Mouse (Mus musculus): Measurements from ENCODE around the gene Taar8c. TPM values are rescaled to one million over a fixed set of nuclear protein-coding genes. Genes with fewer than 3 reads are reported as not detected.
"Not testable (repeated sequence)": the region's sequence is repeated elsewhere in the genome, so short reads cannot be mapped to it uniquely, and the experiment has no call there.

Gene Taar8c
- total RNA-seq (2021), result not detected
- long read RNA-seq, experiment 1, result 0 reads
- long read RNA-seq, experiment 2, result 0 reads

- not testable (repeated sequence) for DNase-seq
These were observed at the start of gene Taar8c for GRCm38 (mm10) chr10:24101812-24102211. Gene Taar8c (minus strand): TSS chr10:24101912.

- no peak for DNase-seq
These were observed 48.4 kb upstream of the Taar8c start for GRCm38 (mm10) chr10:24150086-24150485.

GRCm38 (mm10) chr10:24149135-24149781, 47.5 kb upstream of the Taar8c start, which contains the start of gene Stx7:
Gene Stx7 (plus strand): TSS chr10:24149302.
- DNase-seq, result peak; percentile 93

DNA sequence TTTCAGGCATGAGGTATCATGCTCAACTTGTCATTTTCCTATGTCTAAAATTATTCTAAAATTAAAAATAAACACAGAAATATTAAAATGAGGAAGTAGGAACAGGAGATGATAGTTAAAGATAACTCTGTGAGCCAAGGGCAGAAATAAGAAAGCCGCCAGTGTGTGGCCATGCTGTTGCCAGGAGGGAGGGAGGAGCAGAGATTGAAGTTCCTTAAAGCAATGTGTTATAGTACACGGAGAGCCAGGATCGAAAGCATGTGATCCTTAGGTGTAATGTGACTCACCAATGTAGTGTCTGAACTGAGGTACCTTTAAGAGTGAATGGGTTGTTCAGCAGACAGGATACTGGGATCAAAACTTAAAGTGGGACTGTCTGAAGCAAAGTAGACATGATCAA, 41.0 kb upstream of the Taar8c start:
- no peak for DNase-seq

DNA sequence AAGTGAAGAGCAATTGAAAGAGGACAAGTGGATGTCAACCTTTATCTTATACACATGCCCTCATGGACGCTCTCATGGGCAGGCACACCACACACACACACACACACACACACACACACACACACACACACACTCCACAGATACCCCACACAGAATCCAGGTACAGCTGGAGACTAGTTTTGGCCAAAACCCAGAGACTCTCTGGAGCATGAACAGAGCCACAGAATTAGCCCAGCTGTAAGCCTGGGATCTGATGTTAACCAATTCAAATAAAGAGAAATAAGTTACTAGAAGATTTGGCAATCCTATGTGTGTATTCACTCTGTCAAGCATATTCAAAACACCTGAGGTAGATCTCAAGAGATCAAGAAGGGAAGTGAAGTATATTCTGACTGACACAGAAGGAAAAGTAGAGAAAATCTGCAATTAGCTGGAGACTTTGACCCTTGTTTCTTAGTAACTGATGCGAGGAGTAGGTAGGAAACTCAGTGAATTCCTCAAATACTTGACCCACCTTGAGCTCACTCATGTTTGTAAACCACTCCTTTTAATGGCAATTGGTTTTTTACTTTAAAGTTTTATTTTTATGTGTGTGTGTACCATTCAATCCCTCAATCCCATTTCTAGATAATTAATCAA, 37.0 kb upstream of the Taar8c start:
- DNase-seq, result no peak

DNA sequence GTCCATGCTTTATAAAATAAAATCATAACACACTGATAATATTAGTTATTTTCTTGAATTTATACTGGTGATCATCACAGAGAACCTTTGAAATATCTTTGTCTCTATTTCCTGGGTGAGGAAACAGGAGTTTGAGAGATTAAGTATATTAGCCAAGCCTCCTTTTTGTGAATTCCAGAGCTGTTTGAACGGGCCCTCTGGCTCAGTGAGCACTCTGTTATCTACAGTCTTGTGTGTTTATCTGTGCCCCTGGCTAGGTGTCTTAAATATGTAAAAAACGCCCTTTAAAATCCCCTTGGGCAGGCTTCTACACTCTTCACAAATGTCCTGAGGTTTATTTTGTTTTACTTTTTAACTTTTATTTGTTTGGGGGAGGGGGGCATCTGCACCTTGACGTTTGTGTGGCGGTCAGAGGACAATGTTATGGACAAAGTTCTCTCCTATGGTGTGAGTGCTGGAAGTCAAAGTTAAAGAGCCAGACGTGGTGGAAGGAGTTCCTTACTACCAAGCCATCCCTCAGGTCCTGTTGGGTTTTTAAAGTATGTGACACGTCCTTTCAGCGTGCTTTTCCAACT, 32.4 kb upstream of the Taar8c start:
- no peak for DNase-seq

GRCm38 (mm10) chr10:24133132-24133531, 31.4 kb upstream of the Taar8c start:
- DNase-seq, result no peak

GRCm38 (mm10) chr10:24132273-24132672, 30.6 kb upstream of the Taar8c start:
- no peak for DNase-seq

- DNase-seq, result no peak
These were observed 29.9 kb upstream of the Taar8c start for GRCm38 (mm10) chr10:24131451-24132262.

DNA sequence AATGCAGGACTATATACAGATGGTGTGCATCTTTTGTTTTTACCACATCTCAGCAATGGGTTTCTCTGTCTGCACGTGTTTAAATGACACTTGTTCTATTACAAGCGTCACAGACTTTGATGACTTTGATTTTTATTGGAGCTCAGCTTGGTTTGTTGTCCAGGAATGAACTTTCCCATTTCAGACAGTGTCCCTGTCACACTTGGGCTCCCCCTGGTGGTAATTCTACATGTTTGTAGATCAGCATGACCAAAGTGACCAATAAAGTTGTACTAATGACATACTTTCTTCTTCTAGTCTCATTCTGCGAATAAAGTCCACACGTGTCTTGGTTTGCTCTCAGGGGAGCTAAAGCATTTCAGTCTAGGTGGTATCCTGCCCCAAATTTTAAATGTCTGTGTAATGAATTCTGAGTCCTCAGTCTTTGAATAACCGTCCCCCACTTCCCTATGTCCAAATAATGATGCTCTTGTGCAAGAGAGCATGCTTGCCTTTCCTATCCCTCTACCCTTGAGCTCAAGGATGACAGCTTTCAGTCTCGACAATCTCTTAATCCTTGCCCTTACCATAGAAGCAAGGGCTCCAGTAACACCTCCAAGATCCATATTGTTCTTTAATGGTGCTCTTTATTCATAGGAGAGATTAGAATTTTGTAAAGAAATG, 9.5 kb upstream of the Taar8c start:
- no peak for DNase-seq

DNA sequence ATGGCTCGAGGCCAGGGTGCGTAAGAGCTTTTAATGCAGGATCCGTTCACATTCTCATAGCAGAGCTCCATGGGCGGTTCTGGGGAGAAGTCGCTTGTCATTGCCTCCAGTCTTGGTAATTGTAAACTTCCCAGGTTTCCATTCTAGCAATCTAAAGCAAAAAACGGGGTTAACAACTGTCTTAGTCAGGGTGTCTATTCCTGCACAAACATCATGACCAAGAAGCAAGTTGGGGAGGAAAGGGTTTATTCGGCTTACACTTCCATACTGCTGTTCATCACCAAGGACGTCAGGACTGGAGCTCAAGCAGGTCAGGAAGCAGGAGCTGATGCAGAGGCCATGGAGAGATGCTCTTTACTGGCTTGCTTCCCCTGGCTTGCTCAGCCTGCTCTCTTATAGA, 7.7 kb upstream of the Taar8c start, which contains the start of gene Taar9:
Gene Taar9, minus strand, starts transcription at position 101 of the 400 bp plus-strand sequence.
- not testable (repeated sequence) for DNase-seq

DNA sequence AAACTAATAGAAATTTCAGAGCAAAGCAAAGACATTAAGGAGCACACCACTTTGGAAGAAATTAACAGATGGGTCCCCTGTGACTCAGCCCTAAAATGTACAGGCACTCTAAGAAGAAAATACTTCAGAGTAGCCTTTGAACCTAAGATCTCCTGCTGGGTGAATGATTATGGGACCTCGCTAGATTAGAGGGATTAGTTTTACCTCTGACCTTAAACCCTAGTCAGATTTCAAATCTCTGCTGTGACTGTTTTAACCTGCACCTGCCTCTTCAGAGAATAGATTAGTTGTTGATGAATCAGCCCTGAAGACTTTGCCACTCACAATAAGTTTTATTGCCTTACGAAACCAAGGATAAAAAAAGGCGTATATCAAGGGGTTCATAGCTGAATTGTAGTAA, 6.5 kb upstream of the Taar8c start:
- no peak for DNase-seq

- DNase-seq, result no peak
These were observed 6.0 kb upstream of the Taar8c start for GRCm38 (mm10) chr10:24107747-24108146.

DNA sequence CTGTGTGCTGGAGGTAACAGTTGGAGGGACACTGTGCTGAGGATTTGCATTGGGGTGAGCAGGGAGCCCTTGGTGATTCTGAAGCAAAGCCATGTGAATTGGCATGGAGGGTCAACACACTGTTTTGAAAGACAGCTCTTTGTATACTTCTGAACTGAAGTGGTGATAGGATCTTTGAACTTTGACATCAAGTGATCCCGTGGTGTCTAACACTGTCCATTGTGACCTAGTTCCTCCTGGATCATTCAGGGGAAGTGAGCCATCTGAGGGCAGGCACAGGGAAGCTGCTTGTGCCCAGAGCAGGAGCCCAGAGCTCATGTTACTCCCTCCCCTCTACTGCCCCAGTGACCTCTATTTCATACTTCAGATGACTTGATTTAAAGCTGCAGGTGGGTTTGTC, 1.6 kb upstream of the Taar8c start:
- DNase-seq, result not testable (repeated sequence)

GRCm38 (mm10) chr10:24097010-24097409, 4.7 kb downstream of the Taar8c start:
- not testable (repeated sequence) for DNase-seq

DNA sequence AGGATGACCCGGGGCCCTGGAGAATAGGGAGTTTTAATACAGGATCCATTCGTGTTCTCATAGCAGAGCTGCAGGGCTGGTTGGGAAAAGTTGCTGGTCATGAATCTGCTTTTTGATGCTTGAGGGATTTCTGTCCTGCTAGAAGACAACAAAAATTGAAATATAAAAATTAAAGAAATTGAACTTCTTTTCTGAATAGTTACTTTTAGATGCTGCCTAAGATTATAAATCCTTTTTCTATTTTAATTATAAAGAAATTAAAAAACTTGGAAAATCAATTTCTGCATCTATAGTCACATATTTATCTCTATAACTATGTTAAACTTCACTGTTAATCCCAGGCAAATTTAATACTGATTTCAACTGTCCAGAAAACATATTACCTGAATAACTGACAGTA, 9.5 kb downstream of the Taar8c start, which contains the start of gene Taar8b:
Gene Taar8b, minus strand, starts transcription at position 101 of the 400 bp plus-strand sequence.
- DNase-seq, result no peak

- no peak for DNase-seq
These were observed 14.5 kb downstream of the Taar8c start for GRCm38 (mm10) chr10:24087168-24087567.

GRCm38 (mm10) chr10:24086555-24086954, 15.2 kb downstream of the Taar8c start:
- no peak for DNase-seq

- no peak for DNase-seq
These were observed 15.8 kb downstream of the Taar8c start for GRCm38 (mm10) chr10:24085936-24086335.

GRCm38 (mm10) chr10:24080166-24080565, 21.5 kb downstream of the Taar8c start:
- DNase-seq, result no peak

GRCm38 (mm10) chr10:24076200-24076599, 25.5 kb downstream of the Taar8c start, which contains the start of gene Taar8a:
Gene Taar8a (plus strand): TSS chr10:24076500.
- not testable (repeated sequence) for DNase-seq

- not testable (repeated sequence) for DNase-seq
These were observed 27.0 kb downstream of the Taar8c start for GRCm38 (mm10) chr10:24074751-24075150.

All from gastrocnemius, postnatal 25 days (tissue).